Mouse (Mus musculus) embryonic fibroblast, embryonic 13.5 days (primary cell): Measurements from ENCODE around the gene 2610001J05Rik.

Experiments used
- CTCF ChIP-seq: IDR thresholded peaks from 2 replicates; pipeline ENCODE4 v1.5.1; 2011; ENCODE audit warnings: mild to moderate bottlenecking, control low read depth, low read length, moderate library complexity, borderline replicate concordance; ENCODE audit not compliant: insufficient read depth
- POLR2A ChIP-seq: IDR thresholded peaks from 2 replicates; pipeline ENCODE4 v1.6.1; 2011; ENCODE audit warnings: low read depth, mild to moderate bottlenecking, control low read depth, low read length, moderate library complexity

- TF ChIP-seq CTCF (no peak), POLR2A (peak; percentile 71)
These were observed 32.5 kb downstream of the 2610001J05Rik start for GRCm38 (mm10) chr6:13838677-13839344.
